Mouse (Mus musculus) heart, postnatal 14 days (tissue): Measurements from ENCODE around the gene 1110008P14Rik. TPM values are rescaled to one million over a fixed set of nuclear protein-coding genes. Genes with fewer than 3 reads are reported as not detected.

Source experiments
- DNase-seq, 2 experiments: peaks; one replicate each; pipeline ENCODE4 v3.0.0; 2021 to 2022
- intact Hi-C: fragments of 180-260 bp; cut with DNase I; formaldehyde crosslinking; loops from one replicate; pipeline ENCODE4 v1.15.1; 2025
- total RNA-seq, 2 experiments: library from RNA; stranded (reverse); gene quantifications; 2 replicates each; pipeline ENCODE4 v1.2.3; 2021

The 1110008P14Rik gene
- total RNA-seq, 2 experiments from 2014 or later = 45.3 to 48.2 TPM

DNA sequence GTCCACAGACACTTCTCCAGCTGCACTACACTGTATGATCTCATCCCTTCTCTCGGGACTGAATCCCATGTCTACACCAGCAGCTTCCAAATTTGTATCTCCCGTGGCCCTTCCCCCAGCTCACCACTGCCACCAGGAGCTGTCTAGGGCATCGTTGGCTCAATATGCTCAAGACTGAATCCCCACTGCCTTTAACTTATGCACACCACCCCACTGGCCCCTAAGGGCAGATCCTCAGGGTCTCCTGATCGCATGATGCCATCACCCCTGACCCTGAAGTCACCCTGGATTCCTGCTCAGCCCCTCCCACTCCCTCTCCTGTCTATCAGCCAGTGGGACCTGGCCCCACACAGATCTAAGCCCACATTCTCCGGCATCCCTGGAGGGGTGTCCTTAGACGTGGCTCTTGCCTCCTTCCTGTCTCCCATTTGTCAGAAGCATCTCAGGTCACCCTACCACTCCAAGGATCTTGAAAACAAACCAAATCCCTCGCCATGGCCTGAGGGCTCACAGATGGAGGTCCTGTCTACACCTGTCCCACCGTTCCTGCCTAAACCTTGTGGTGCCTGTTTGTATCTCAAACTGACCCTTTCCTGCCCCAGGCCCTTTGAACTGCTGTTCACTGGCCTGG, 32.0 kb downstream of the 1110008P14Rik start:
- intact Hi-C loops = loop anchor here (10.0 kb wide), 1 partner anchor 45 kb away; no protein-coding TSS in a partner anchor
- DNase-seq = no peak

- intact Hi-C loops = no loop called here
- DNase-seq = no peak
These were observed 33.4 kb downstream of the 1110008P14Rik start for GRCm38 (mm10) chr2:32348311-32348710.

- no peak for DNase-seq
- intact Hi-C loops = no loop called here
These were observed 34.7 kb downstream of the 1110008P14Rik start for GRCm38 (mm10) chr2:32347019-32347418.

GRCm38 (mm10) chr2:32344598-32345321, 37.0 kb downstream of the 1110008P14Rik start:
- no peak for DNase-seq

GRCm38 (mm10) chr2:32344056-32344455, 37.7 kb downstream of the 1110008P14Rik start:
- DNase-seq = no peak
- intact Hi-C loops = no loop called here

More at GRCm38 (mm10) chr2:32344598-32345321, 37.0 kb downstream of the 1110008P14Rik start:
- intact Hi-C loops = no loop called here

GRCm38 (mm10) chr2:32343351-32343671, 38.4 kb downstream of the 1110008P14Rik start:
- DNase-seq = no peak
- intact Hi-C loops = no loop called here

- DNase-seq = peak; percentile 51 to 57
- intact Hi-C loops = no loop called here
These were observed 39.0 kb downstream of the 1110008P14Rik start for GRCm38 (mm10) chr2:32342539-32343350.

- intact Hi-C loops = no loop called here
These were observed 39.7 kb downstream of the 1110008P14Rik start for GRCm38 (mm10) chr2:32342039-32342438.

GRCm38 (mm10) chr2:32341634-32341939, 40.2 kb downstream of the 1110008P14Rik start:
- no peak for DNase-seq
- intact Hi-C loops = no loop called here

More at GRCm38 (mm10) chr2:32342039-32342438, 39.7 kb downstream of the 1110008P14Rik start:
- no peak for DNase-seq

DNA sequence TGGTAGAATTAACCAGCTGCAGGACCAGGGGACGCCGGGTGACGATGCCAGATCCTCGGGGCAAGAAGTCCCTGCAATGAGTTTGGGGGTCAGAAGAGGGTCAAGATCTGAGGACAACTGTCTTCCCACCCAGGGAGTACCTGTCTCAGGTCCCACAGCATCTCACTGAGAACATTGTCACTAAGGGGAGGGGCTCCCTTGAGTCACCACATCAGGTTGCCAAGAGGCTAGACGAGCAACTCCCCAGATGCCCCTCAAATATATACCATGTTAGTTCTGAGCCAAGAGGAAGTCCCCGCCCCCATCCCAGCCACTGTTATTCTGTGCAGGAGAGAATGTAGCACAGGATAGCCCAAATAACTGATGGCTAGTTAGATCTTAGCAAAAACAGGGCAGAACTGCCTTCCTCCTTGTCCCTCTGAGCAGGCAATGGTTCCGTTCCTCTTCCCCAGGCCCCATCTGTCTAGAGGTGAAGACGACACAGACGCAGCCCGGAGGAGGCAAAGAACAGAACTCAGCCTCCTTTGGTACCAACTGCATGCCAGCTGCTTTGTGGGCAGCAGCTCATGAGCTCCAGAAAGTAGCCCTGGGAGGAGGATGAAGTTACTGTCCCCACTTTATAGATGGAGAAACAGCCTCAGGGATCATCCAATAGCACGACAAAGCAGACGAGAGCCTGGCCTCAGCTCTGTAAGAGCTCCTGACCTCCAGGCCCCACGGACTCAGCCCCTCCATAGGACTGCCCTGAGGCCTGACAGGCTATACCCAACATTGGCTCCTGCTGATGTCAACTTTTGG, 40.7 kb downstream of the 1110008P14Rik start:
- intact Hi-C loops = no loop called here
- no peak for DNase-seq

GRCm38 (mm10) chr2:32339912-32340642, 41.7 kb downstream of the 1110008P14Rik start:
- intact Hi-C loops = no loop called here
- DNase-seq = no peak

DNA sequence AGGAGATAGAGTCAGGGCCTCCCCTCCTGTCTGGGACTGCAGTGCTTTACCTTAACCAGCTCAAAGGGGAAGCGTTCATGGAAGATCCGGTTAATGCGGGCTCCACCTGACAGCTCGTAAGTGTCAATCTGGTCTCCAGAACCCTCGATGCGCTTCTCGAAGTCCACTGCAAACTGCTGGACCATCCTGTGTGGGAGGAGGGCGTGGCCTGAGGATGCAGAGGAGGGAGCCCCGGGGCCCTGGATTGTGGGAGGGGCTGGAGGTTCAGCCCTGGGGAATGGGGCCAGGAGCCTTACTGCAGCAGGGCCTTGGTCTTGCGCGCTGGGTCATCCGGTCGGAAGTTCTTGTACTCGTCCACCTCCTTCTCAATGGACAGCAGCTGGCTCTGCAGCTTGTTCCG, 45.9 kb downstream of the 1110008P14Rik start:
- no peak for DNase-seq
- intact Hi-C loops = no loop called here

DNA sequence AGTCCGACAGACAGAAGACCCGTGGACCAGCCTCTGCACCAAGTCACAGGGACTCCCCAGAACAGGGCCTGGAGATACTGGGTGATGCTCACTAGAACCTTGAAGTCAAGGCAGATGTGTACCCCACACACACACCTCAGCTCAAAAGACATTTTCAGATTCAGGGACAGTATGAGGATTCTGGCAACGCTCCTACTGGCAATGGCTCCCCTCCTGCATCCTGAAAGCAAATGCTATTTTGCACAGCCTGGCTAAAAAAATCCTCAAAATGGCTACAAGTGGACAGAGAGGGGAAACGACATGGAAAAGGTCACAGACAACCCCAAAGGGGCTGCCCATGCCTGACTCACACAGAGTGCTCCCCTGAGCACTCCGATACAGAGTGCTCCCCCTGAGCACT, 49.6 kb downstream of the 1110008P14Rik start:
- intact Hi-C loops = no loop called here
- no peak for DNase-seq

- DNase-seq = no peak
- intact Hi-C loops = no loop called here
These were observed 52.2 kb downstream of the 1110008P14Rik start for GRCm38 (mm10) chr2:32329531-32329930.

DNA sequence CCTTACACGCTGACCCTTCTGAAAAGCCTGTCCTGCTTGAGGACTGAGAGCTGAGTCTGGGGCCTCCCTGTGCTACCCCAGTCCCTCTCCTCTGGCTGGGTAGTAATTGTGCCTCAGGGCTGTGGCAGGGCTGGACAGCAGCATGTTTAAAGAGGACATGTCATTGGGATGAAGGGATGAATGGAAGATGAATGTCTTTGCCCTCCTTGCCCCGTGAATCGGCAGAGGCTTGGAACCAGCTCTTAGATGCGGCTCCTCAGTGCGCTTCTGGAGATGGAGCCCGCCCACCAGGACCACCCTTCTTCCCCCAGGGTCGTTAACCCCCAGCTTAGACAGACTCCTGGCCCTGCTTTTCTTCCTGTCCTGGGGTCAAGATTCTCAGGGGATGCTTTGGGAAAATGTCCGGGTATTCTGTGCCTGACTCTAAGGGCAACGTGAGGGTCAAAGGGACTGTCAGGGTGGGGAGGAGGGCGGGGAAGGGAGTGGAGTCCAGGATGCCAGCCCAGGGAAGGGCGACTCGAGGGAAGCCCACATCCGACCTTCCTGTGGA, 52.8 kb downstream of the 1110008P14Rik start:
- DNase-seq = no peak
- intact Hi-C loops = no loop called here

DNA sequence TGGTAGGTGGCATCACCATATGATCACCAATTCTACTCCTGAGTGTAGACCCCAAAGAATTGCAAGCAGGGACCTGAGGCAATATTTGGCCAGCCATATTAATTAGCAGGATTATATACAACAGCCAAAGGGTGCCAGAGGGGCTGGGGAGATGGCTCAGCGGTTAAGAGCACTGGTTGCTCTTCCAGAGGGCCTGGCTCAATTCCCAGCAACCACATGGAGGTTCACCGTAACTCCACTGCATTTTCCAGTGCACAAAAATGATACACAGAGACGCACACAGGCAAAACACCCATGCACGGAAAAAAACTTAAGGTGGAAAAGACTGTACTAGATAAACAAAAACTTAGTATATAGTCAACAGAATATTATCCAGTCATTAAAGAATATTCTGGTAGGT, 54.5 kb downstream of the 1110008P14Rik start:
- intact Hi-C loops = no loop called here
- DNase-seq = no peak
